Mouse (Mus musculus): ENCODE results near the gene Lrrc3c.
"Not testable (repeated sequence)": the region's sequence is repeated elsewhere in the genome, so short reads cannot be mapped to it uniquely, and the experiment has no call there.

The Lrrc3c gene

DNA sequence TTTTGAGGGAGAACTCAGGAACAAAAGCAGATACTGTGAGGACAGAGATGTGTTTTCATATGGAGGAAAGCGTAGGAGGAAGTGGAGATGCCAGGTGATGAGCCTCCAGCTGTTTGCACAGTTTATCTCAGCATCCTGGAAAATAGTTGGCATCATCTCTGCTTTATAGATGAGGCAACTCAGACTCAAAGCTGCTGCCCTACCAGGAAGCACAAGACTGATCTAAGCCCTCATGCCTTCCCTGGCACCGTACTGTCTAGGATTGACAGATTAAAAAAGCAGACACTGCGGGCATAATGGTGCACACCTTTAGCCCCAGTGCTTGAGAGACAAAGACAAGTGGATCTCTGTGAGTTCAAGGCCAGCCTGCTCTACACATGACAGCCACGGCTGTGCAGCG, 32.6 kb downstream of the Lrrc3c start:
- DNase-seq: no peak

DNA sequence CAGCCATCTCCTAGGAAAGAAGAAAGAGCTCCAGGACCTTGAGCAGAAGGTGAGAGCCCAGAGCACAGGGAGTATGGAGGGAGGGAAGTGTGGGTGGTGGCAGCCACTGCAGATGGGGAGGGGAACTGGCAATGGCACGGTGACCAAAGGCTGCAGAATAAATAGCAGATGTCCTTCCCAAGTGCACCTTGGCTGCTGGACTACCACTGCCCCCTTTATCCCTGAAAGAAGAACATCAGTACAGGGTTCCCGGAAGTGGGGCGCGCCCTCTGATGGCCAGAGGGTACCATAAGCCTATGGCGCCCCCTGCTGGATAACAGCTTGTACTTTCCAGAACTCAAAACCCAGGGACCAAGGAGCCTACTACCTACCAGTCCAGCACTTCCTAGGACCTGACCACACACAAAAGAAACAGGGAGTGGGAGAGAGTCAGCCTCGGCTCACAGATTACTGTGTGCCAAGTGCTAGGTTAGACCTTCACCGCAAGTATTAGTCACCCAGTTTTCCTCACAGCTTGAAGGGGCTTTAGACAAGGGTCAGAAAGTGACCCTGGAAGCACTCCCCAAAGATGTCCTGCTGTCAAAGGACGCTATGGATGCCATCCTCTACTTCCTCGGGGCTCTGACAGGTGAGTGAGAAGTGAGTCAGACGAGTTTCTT, 37.4 kb downstream of the Lrrc3c start:
- DNase-seq: not testable (repeated sequence)

DNA sequence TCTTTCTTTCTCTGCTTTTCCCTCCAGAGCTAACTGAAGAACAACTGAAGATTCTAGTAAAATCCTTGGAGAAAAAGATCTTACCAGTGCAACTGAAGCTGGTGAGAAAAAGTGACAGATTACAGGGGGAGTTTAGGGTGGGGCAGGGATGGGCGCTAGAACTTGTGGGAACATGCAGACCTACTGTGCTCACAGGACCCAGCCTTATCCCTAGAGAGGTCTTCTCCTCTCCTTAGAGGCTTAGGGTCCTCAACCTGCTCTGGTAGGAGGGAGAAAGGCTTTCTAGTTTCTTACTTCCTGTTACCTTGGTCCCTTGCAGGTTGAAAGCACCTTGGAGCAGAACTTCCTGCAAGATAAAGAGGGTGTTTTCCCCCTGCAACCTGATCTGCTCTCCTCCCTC, 39.4 kb downstream of the Lrrc3c start:
- no peak for DNase-seq

DNA sequence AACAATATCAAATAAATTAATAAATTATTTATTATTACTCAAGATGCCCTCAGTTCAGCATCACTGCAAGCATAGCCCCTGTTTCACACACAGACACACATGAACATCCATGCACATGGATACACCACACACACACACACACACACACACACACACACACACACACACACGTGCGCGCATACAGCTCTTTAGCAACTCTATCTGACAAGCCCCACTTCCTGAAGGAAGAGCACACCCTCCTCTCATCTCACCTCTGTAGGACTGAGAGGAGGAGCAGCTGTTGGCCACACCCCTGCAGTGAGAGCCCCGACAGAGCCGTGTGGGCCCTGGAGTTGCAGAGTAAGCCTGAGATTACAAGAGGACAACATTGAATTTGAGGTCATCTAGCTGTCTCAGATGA, 42.0 kb downstream of the Lrrc3c start:
- no peak for DNase-seq

DNA sequence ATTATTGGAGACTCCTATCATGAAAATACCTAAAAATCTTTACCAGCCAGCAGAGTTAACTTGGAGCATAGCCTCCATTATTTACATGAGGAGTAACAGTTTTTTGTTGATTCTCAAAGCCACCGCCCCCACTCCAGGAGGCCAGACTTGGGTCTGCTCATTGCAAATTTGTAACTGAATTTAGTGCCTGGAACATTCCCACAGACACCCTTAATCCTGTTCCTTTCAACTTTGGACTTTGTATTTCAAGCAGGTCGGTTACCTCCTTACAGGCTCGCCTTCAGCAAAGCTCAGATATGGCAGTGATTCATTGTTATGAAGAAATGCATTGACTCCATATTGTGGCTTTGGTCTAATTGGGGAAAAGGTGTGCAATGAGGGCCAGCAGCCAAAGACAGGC, 46.7 kb downstream of the Lrrc3c start:
- DNase-seq: no peak

DNA sequence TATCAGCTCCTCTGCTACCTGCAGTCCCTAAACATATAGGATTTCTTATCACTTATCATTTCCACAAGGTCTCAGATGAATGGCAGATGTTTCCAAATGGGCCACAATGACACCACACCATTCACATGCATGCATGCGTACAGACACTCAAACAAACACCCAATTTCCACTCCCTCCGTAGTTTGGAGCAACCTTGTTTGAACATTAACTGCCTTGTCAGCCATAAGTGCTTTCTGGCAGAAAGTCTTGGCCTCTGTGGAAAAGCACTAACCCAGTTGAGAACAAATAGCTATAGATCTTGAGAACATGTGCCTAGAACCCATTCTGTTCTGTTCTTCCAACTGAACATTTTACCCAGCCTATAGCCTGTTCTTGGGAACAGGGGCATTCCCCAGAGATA, 47.9 kb downstream of the Lrrc3c start:
- DNase-seq: no peak

DNA sequence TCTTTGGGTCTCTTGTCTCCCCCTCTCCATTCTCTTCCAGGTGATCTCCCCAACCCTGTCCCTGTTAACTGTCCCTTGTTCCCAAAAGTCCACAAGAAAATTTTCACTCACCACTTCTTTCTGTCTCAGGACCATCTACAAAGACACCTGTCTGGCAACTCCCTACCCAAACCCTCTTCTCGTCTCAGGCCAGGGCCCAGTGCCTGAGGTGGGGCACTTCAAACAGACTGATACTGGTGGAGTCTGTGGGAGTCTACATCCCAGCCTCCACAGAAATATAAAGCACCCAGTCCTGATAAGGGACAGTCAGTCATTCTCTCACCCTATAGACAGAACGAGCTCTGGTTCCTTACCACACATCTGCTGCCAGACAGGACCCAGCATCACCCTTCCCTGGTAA, 48.4 kb downstream of the Lrrc3c start, which contains the start of gene Gsdma2:
Gene Gsdma2, plus strand, starts transcription at position 301 of the 400 bp plus-strand sequence.
- DNase-seq: no peak
